Mouse (Mus musculus) ES-E14 (cell line): Measurements from ENCODE around the gene Myo7a.

ENCODE experiments used
- CHD2 ChIP-seq: IDR thresholded peaks from 2 replicates; pipeline ENCODE4 v1.6.1; 2014; ENCODE audit warnings: mild to moderate bottlenecking, low read depth, low read length, inconsistent platforms
- HCFC1 ChIP-seq: IDR thresholded peaks from 2 replicates; pipeline ENCODE4 v1.6.1; 2012; ENCODE audit warnings: low read length, inconsistent platforms, borderline replicate concordance; ENCODE audit not compliant: insufficient read depth
- ZNF384 ChIP-seq: IDR thresholded peaks from 2 replicates; pipeline ENCODE4 v1.6.1; 2012; ENCODE audit warnings: low read depth, low read length, inconsistent platforms

- TF ChIP-seq ZNF384 (no peak), HCFC1 (no peak), CHD2 (no peak)
Observed at GRCm38 (mm10) chr7:98158481-98158880, 39.2 kb upstream of the Myo7a start.
